Mouse (Mus musculus): ENCODE data around the gene Cbr3.

DNA sequence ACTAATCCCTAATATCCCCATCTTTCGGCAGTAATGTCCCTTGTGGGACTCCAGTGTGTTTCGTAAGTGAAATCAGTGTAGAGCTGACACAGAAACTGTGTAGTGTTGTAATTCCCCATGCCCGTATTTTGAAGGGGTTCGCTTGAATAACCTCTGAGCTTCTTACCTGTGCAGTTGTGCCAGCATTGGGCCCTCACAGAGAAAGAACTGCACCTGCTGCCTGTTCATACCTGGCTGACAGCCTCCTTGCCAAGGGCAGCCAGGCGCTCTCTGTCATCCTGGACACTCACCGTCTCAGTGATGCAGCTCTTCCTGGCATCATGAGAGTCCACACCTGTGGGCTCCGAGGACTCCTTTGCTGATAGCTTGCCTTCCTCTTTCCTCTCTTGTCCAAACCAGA is 30.0 kb downstream of the Cbr3 start:
- TF ChIP-seq ZNF384 (IDR thresholded peaks at IDR 0.05; ENCODE audit: low read depth, low read length) (no peak), ELF1 (IDR thresholded peaks at IDR 0.05; ENCODE audit: low read depth, low read length) (no peak), EP300 (IDR thresholded peaks at IDR 0.05; ENCODE audit: low read length) (no peak), CTCF (conservative IDR thresholded peaks at IDR 0.05 in 1 of 2, IDR thresholded peaks at IDR 0.05 in 1 of 2; ENCODE audit: low read depth in 2 of 2, low read length in 2 of 2) (no peak)

Measured in CH12.LX (cell line).